Mouse (Mus musculus) spleen, adult 18-20 months (tissue): ENCODE data around the gene Cyct.
A peak's percentile ranks its signal among the peaks of the same experiment; 100 is the strongest.

Source experiments
- DNase-seq, 2 experiments: peaks; one replicate each; pipeline ENCODE4 v3.0.0; 2022; ENCODE audit warnings: mixed read lengths in 2 of 2

Gene Cyct

DNA sequence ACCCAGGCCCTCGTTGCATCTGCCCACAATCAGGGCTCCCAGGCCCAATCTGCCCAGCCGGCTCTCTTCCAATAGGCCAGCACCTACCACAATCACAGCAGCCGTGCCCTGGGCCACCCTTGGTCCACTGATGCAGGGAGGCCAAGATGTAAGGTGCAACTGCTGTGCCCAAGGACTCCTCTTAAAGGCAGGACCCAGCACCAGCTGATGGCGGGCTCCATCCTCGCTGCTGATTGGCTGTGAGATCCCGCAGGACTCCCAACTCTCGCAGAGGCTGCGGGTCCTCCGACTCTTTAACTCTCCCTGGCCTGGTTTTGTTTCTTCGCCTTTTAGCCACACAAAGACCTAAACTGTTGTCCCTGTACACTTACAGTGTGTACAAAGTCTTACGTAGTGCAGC, at the start of gene Cyct:
Gene Cyct (minus strand): TSS at position 225 of the 400 bp plus-strand sequence.
- DNase-seq: no peak

DNA sequence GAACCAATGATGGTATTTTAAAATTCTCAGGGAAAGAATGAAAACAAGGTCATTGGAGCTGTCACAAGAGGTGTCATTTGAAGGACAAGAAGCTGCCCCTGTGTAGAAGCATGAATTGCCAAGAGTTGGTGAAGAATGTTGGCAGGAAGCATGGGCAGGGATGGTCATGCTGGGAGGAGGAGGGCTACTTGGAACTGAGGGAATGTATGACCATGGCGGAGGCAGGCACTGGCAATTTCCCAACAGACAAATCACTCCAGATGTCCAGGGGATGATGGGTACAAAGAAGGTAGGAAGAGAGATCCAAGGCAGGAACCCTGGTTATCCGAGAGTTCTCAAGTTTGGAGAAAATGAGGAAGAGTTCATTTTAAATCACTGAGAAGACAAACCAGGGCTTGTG, 49.7 kb upstream of the Cyct start:
- no peak for DNase-seq

DNA sequence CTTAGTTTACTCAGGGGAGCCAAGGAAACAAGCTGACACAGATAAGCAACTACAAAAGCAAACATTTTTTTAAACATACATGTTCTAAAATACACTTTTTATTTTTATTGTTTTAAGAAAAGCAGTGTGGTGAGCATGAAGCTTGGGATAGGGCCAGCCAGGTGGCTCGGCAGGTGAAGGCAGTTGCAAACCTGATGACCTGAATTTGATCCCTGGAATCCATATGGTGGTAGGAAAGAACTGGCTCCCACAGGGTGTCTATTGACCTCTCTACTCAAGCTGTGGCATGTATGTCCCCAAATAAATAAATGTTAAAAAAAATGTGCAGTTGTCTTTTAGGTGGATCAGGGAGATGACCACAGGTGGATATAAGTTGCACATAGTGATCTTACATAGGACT, 49.3 kb upstream of the Cyct start:
- DNase-seq: no peak

DNA sequence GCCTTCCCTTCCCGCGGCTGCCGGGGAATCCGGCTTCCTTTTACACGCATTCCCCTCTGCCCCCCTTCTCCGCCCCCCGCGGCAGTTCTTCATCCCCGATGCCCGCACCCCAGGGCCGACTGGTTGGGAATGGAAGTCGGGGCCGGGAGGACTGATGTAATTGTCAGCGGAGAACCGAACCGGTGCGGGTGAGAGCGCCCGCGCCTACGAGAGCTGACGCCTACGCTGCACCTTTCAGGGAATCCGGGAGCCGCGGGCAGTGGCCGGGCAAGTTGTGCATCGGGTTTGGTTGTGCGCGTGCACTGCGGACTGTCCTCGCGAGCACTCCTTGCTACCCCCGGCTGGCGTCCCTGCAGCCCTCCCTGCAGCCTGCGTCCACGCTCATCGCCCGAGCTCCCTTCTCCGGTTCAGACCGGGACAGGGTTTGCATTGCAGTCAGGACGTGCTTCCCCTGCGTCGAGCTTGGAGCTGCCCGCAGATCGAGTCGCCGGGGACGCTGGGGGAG, 46.7 kb upstream of the Cyct start:
- no peak for DNase-seq

DNA sequence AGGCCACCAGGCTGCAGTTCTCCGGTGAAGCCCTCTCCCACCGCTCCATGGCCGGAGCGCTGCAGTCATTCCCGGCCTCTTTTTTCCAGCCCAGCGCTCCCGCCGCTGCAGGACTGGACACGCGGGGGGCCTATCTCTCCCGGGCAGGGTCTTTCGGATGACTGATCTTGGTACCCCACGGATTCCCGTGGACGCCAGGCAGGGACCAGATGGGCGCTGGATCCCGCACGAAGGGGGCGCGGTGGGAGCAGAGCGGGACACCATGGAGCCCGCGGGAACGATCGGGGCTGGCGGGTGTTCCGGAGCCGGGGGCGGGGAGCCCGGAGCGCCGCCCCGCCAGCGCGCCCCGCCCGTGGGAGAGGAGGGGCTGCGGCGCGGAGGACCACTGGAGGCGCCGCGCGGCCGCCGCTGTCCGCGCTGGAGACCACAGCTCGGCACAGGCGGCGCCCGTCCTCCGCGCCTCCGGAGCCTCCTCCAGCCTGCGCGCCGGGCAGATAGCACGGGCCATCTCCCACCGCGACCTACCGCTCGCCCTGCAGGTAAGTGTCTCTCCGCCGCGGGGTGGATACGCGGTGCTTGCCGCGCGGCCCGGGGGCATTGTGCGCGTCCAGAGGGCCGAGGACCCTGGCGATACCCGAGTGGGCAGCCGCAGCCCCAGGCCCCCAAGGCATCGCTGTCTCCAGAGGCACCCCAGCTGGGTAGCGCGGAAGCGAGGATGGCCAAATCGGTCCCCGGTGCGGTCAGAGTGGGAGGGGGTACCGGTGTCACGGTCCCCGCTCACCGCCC, 46.1 kb upstream of the Cyct start, which contains the start of gene Osbpl6:
Gene Osbpl6 (plus strand): TSS at position 358 of the 786 bp plus-strand sequence.
- peak; percentile 8 to 13 for DNase-seq

DNA sequence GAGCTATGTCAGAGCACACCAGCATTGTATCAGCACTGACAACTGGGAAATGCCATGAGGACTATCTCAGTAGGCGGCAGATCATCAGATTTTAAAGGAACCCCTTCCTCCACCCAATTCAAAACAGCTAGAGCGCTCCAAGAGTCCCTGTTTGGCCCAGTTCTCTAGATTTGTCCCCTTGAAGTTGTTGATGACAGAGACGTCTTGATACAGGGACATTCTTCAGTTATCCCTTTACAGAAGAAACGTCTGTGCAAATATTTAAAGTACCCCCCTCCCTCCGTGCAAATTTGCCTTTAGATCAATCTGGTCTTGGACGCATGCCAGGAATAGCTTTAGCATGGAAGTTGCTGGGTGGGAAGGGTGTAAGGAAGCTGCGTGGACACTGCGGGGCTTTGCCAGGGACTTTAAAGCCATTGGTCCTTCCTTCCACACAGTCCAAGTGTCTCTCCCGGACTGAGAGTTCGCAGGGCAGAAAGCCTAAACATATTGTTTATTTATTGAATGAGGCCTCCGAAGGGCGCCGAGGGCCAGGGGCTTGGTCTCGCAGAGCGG, 45.4 kb upstream of the Cyct start:
- DNase-seq: no peak

DNA sequence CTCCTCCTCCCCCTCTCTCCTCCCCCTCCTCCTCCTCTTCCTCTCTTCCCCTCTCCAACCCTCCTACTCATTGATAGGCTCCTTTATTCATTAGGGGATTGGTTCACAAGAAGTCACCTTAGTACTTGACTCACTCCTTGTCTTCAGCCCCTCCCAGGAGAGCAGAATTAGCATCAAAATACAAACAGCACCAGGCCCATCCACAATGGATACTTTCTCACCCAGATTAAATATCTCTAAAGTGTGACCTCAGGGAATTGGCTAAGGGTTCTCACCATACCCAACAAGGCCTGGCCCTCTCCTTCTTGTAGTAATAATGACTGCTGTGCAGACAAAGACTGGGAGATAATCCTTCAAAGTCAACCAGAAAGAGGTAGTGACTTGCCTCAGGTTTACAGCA, 39.9 kb upstream of the Cyct start:
- no peak for DNase-seq

DNA sequence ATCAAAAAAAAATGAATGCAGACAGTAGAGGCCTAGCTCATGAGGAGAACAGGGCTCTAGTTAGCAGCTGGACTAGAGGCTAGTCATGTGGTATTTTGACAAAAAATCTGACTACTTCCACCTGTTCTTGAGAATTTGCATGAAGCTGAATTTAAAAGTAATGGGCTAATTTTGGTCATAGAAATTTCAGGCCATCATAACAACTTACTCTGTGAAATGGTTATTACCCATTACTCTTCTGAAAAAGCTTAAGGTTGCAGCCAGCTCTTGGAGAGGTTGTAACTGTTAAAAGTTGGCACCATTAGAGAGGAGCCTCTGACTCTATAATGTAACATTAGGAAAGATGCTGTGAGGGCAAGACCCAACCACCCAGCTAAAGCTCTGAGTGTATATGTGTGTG, 26.3 kb upstream of the Cyct start:
- no peak for DNase-seq

DNA sequence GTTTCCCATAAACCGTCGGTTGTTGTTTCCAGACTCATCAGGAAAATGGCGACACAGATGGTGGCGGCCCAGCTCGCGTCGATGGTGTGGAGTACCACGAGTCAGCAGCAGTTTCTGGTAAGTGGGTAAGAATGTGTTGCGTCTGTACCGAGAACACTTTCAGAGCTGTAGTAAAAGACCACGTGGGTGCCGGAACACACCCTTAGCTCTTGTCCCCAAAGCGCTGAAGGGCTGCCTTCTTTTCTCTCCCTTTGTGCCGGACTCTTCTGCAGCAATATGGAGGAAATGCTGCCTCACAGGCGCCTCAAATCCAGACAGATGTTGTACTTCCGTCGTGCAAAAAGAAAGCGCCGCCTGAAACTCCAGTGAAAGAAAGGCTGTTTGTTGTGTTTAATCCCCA, 18.4 kb upstream of the Cyct start:
- no peak for DNase-seq

DNA sequence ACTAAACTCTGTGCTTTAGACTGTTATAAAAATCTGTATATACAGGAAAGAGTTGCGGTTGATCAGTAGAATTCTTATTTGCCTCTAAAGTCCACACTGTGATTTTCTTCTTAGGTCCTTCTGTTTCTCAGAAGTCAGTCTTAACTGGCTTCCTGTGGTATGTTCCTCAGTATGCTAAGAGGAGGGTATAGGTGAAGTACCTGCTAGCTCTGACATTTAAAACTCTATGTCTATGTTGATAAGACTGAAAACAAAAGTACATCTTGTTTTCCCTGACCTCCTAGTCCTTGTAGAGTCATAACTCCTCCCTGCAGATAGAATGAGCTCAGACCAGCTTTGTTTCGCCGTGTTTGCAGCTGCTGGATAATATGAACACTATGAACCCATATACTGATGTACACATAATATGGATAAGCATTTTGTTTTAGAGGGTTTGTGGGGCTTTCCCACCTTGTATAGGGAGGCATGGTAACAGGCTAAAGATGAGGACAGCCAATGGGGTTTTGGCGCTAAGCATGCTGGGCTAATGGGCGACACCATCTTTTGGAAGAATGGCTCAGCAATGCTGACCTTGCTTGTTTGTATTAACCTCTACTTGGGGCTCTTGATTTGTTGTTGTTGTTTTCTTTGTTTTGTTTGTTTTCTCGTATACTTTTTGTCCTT, 14.4 kb upstream of the Cyct start:
- DNase-seq: no peak

DNA sequence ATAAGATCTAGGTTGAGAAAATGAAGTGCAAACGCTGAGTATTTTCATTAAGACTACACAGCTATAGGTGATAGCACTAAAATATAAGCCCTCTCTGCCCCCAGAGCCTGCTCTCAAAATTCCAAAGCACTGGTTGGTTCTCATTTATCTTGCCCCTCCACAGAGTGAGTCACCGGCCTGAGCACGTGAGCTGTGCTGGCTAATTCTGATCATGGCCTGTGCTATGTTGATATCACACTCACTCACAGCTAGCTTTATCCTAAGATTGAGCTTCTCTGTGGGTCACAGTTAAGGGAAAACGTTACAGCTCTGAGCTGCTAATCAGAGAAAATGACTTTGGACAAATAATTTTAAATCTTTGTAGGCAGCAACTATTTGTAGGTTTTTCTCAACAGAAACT, 12.0 kb upstream of the Cyct start:
- DNase-seq: no peak

DNA sequence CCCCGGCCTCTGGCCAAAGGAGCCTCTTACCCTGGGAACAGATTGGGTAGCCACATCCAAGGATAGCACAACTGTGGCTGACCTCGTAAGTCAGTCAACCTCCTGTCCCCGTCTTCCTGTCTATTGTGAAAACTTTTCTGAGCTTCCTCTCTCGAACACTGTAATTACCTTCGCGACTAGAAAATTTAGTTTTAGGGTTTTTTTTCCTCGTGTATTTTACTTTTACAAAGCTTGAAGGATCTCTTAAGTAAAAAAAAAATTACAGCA, 10.3 kb upstream of the Cyct start:
- no peak for DNase-seq

DNA sequence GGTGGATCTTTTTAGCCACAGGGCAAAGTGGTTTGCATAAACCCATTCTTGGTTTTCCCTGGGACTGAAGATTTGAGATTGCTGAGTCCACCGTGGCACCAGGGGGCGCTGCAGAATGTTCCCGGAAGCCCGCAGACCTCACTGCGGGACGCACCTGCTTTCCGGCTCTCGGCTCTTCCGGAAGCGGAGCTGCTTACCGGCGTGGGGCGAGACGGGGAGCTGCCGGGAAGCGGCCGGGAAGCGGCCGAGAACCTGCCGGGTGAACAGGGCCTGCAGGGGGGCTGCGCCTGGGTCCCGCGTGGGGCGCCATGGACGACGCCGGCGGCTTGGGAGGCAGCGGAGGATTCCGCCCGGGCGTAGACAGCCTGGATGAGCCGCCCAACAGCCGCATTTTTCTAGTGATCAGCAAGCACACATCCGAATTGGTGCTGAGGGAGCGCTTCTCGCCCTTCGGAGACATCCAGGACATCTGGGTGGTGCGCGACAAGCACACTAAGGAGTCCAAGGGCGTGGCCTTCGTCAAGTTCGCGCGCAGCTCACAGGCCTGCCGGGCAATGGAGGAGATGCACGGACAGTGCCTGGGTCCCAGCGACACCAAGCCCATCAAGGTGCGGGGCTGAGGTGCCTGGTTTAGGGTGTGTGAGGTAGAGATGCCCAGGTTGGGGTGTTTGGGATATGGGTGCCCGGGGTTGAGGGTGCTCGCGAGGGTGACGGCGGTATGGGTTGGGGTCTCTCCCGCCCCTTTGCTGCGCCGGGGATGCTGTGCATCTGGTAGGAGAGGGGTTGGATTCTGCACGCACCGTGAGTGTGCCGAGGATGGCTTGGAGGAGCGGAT, 9.8 kb upstream of the Cyct start, which contains the start of gene Rbm45:
Gene Rbm45 (plus strand): TSS at position 164 of the 835 bp plus-strand sequence.
- DNase-seq: peak; percentile 74 to 89

DNA sequence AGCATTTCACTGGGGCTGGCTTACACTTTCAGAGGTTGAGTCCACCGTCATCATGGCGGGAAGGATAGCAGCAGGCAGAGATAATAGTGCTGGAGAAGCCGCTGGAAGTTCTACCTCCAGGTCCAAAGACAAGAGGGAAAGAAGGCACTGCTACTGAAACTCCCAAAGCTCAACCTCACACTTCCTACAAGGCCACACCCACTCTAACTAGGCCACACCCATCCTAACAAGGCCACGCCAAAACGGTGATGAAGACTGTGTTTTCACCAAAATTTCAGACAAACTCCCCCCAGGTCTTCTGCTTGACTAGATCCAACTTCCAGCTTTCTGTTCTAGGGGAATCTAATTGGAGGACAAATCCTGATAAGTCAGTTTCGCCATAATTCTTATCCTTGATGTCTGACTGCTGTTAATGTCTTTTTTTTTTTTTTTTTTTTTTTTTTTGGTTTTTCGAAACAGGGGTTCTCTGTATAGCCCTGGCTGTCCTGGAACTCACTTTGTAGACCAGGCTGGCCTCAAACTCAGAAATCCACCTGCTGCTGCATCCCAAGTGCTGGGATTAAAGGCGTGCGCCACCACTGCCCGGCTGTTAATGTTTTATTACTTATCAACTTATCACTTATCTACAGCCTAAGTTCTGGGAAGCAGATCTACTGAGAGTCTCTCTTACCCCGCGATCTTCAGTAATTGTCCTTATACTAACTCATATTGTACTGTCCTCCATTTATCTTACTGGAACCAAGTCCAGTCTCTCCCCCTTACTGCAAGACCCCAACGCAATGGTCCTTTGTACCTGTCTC, 8.8 kb upstream of the Cyct start:
- no peak for DNase-seq

DNA sequence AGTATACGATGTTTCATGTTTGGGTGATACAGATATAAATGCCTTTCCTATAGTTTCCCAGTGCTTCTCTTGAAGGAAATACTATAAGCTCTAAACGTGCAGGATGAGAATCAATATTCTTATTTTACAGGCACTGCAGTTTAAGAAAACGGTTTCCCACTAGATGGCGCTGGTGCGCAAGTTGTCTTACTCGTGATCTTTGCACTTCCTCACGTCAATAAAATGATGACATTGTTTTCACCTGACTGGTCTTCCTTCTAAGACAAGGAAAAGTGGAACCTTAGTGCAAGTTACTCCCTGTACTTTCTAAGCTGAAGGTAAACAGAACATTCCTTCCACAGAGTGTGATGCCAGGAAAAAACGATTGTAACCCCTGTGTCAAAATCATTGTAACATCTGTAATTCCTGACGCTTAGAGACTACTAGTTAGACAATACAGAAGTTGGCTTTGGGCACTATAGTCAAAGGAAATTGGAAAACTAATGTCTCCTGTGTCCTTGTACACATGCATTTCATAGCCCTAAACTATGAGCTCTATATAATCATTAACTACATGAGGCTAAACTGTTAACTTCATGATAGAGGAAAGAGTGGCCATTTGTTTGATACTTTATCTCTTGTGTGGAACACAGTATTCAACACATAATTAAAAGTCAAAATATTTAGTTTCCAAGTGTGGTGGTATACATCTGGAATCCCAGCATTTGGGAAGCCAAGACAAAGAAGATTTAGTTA, 7.1 kb upstream of the Cyct start:
- peak; percentile 54 to 84 for DNase-seq

DNA sequence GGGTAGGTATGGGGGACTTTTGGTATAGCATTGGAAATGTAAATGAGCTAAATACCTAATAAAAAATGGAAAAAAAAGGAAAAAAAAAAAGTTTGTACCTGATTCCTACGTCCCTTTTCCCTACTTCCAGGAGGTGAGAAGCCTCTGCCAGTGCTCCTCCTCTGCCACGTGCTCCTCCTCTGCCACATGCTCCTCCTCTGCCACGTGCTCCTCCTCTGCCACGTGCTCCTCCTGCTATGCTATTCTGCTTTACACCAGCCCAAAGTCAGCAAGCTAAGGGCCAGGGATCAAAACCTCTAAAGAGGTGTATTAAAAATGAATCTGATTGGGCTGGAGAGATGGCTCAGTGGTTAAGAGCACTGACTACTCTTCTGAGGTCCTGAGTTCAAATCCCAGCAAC, 5.6 kb upstream of the Cyct start:
- DNase-seq: no peak

DNA sequence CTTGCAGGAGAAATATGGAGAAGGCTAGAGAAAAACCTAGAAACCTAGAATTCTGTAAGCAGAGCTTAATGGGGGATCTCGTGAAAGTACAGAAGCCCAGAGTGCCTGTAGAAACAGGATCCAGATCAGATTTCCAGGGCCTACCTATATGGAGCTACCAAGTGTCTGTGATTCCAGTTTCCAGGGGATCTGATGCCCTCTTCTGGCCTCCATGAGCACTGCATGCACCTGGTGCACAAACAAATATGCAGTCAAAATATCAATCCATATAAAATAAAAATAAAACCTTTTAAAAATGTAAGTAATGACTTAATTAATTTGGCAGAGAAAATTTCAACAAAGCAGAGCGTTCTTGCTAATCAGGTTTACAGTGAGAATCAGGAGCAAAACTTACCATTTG, 1.9 kb upstream of the Cyct start:
- no peak for DNase-seq

DNA sequence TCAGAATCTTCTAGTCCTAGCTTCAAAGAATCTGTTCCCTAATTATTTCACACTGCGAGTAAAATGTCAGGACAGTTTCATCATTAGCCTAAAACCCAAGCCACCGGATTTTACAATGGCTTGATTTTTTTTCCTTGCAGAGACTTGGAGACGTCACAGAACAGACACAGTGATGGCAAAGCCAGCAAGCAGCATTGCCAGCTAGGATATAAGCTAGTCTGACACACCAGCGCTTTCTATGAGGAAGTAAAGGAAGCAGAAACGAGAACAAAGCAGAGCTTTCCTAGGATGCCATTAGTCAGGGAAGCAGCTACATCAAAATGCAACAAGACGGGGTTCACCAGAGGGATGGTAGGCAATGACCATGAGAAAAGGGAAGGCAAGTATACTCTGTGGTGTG, 12.4 kb downstream of the Cyct start:
- no peak for DNase-seq

DNA sequence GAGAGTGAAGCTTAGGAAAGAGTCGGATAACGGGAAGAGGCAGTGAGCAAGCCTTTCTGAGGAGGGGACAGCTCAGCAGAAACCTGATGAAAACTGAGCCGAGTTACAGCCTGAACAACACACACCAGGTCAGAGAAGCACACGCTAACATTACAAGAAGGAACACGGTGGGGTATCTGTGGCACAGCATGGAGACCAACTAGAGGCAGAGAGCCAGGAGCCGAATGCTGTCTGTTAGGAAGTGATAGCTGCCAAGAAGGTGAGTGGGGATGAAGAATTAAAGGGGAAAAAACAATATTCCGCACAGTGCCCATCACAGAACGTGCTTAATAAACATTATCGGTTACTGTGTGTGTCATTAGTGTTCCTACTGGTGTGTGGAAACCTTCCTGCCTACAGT, 18.1 kb downstream of the Cyct start:
- no peak for DNase-seq

DNA sequence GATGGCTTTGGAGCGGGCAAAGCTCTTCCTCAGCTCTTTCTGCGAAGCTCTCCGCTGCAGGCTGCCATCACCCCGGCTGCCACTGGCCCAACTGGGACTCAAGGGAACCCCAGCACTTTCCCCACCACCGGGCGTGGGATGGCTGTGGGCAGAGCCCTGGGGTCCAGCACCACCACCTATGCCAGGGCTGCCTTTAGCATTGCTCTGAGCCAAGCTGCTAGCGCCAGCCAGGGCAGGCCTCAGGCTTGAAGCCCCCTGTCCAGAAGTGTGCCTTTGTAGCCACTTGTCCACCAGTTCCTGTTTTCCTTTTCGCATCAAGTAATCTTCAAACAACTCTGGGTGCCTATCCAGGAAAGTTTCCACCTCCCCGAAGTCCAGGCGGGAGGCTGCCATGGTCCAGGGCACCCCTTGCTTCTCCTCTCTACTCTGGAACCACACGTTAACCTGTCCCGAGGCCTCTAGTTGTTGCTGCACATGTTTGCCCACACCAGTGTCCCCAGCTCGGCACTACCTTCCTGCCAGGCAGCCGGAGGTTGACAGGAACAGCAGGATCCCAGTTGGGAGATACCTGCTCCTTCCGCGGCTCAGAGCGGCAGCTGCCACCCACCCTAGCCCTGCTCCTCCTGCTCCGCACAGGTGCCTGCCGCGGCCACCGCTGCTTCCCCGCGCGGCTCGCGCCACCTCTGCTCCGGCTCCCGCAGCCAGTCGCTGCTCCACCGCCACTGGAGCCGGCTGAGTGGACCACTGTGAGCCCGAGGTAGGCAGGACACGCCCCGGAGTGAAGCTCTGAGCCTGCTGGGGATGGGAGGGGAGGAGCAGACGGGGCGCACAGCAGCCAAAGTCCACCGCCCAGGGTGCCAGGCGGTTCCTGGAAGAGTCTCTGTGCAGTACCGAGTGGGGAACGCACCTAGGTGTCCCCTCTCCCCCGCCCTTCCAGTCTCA, 21.8 kb downstream of the Cyct start, which contains the start of gene Pde11a:
Gene Pde11a (minus strand): TSS at position 560 of the 942 bp plus-strand sequence.
- DNase-seq: no peak
